Mouse (Mus musculus) embryo, embryonic 10 days (tissue): Measurements from ENCODE around the gene Cdk2ap1.
"Not testable (repeated sequence)": the region's sequence is repeated elsewhere in the genome, so short reads cannot be mapped to it uniquely, and the experiment has no call there.

Experiments
- DNase-seq: peaks from one replicate; pipeline ENCODE4 v3.0.0-alpha.2; 2015; ENCODE audit warnings: low spot score

The Cdk2ap1 gene

DNA sequence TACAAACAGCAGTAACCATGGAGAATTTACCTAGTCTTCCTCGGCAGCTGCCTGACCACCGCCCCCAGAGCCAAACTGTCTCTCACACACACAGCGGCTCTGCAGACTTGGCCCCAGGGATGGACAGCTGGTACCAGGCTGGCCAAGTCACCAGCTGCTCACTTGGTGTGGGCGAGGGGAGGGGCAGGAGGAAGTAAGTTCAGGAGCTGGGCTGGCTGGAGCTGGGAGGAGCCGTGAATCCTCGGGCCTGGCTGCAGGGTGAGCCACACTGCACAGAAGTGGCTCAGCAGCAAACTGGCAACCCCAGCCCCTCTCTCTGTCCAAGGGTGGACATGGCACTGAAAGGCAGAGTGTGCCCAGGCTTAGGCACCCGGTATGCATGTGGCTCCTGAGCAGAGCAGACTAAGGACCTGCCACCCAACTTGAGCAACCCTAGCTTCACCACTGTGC lies 11.7 kb downstream of the Cdk2ap1 start:
- DNase-seq, result peak; percentile 65

DNA sequence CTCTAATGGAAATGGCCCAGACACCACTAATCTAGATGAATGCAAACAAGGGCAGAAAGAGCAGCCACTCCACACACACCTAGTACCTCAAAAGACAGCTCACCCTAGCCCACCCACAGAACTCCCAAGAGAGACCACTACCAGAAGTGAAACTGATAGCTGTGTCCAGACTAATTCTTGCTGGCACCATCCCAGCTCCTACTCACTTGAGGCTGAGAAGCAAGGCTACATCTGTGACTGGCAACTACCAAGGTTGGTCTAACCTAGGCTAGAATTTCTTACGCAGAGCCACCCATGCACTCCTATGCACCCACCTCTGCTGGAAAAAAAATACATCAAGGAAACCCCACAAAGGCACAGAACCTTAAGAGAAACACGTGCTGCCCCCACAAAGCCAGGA lies 12.5 kb downstream of the Cdk2ap1 start:
- DNase-seq, result no peak

DNA sequence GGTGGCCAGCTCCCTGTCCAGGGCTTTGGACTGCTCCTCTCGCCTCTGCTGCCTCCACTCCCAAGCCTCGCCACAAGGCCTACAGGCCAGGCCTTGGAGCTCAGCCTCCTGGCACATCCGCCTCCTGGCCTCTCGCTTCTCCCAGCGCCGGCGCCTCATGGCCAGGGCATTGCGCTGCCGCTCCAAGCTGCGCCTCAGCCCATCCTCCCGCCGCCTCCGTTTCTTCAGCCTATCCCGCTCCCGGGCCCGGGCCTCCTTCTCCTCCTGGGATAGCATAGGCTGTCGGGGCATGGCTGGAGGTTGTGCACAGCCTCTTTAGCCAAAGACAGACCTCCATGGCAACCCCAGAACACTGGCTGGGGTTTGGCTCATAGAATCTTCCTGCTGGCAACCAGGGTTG lies 13.7 kb downstream of the Cdk2ap1 start:
- peak; percentile 3 for DNase-seq

DNA sequence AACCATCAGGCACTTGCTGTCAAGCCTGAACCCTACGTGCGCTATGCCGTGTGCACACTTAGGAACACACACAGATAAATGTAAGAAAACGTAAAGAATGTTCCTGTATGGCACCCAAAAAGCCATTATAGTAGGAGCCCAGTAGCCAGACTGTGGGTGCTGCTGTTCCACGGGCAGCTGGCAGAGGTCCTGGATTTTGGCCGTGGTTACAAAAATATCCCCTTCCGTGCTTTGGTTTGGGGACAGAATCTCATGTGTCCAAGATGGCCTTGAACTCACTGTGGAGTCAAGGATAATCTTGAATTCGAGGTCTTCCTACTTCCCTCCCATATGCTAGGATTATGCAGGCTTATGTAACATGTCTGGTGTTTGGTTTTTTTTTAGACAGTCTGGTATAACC lies 20.0 kb downstream of the Cdk2ap1 start:
- peak; percentile 3 for DNase-seq

DNA sequence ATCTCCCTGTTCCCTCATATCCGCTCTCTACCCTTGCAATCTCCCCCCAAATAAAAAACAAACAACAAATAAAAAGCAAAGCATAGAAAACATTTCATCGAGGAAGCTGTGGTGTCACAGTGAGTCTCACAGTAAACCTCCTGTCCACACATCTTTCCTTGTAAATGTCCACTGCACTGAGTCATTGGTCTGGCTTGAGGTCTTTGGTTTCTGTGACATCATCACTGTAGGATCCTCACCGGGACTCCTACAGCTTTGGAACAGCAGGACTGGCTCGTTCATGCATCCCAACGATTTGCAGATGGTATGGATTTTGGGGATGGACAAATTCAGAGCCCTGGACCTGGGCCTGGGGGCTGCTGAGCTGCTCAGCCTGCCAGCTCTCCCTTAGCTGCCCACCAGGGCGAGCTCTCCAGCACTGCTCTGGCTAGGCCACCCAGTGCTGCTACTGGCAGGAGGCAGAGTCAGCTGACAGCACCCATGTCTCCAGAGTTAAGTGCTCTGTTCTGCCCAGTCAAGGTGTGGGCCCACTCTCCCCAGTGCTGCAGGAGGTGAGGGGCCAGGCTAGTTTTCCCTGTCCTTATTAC lies 21.0 kb downstream of the Cdk2ap1 start:
- DNase-seq, result peak; percentile 8

DNA sequence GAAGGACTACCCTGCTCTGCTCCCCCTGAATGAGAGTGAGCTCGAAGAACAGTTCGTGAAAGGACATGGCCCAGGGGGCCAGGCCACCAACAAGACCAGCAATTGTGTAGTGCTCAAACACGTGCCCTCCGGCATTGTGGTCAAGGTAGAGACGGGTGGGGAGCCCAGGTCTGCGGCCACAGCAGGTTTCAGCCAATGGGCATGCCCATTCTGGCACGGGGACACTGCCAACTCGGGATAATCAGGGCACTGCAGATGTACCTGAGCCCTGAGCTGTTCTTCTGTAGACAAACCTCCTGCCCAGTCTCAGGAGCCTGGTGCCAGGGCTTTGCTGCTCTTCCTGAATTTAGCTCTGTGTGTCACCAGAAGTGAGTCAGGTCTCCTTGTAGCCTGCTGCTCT lies 24.1 kb downstream of the Cdk2ap1 start:
- DNase-seq, result no peak

DNA sequence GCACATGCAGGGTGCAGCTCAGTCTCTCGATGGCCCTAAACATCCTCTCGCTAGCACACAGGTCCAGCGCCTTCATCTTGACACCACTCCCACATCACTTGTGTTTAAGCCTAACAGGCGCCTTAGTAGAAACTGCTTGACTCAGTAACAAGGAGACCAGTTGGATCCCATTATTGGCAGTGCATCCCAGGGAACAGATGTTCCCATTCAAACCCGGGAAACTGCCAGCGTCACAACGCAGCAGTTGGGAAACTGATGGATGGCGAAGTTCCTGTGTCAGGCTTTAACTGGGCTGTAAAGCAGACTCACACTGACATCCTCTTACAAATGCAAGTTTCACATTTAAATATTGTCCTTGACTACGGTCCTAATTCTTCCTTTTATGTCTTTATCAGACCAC lies 25.0 kb downstream of the Cdk2ap1 start:
- peak; percentile 45 for DNase-seq

DNA sequence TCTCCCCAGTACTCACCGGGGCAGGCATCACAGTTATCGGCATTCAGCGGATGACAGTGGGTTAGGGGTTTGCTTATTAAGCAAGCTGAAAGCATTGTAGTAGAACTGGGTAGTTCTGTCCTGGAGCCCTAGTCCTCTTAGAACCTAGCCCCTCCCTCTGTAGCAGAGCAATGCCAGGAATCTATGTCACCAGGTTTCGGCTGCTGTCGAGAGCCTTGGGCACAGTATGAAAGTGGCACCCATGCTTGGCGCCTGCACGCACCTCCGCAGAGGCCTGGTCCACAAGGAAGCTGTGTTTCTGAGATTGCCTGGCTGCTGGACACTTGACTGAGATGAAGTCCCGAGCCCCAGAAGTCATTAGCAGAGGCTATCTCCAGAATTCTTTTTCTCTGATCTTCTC lies 25.8 kb downstream of the Cdk2ap1 start:
- peak; percentile 3 for DNase-seq

DNA sequence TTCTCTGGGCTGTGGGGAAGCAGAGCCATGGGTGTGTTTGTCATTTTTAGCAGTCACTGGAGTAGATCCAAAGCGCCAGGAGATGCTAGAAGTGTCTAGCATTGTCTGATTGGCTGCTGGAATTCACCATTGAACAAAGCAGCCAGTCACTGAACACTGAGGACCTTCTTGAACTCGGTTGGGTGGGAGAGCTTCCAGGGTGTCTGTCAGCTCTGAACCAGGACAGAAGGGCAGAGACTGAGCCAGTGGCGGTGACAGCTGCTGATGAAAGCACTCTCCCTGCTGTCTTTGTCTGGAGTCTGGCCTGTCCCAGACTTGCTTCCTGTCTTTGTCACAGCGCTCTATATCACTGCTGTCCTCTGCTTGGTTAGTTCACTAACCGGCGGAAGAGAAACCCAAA lies 28.5 kb downstream of the Cdk2ap1 start:
- peak; percentile 74 for DNase-seq

DNA sequence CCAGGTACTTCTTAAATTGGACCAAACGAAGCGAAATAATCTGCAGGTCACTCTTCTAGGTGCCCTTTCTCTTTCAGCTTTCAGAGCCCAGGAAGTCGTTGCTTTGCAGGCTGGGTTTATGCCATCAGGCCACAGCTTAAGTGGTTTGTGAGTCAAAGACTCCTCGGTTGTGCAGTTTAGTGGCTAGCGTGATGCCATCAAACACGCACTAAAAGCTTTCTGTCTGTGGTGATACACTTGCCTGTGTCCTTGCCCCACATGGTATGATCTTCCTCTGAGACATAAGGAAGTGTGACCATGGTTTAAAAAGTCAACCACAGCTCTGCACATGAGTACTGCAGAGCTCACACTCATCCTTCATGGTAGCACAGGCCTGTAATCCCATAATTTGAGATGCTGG lies 32.8 kb downstream of the Cdk2ap1 start:
- no peak for DNase-seq

DNA sequence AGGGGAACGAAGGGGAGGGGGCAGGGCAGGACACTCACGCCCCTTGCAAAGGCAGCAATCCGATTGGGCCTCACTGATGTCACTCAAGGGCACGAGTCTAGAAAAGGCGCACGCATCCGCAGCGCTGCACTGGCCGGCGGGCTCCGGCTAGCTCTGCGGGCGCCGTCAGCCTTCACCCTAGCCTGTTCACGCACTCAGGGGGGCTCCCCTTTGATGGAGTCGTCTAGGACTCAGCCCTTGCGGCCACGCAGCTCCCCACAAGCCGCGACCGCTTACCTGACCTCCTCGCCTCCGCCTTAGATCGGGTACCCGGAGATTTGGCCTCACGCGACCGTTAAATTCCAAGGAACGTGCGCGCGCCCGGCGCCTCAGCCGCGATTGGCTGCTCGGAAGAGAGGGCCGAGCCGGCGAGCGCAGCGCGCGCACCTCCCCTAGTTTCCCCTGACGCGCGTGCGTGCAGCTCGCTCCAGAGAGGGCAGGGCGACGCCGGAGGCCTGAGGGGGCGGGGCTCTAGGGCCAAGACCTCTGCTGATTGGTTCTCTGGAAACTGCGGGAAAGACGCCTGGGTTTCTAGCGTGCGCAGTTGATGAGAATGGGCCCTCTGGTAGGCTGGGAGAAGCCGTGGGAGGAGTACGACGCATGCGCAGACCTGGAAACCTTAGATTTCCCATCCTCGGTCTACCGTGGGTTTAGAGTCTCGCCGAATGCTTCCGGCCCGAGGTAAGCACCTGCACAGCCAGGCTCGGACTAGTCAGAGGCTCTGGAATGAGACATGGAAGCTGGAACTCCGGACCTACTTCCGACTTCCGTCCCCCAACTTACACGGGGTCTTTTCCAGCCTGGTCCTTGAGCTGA lies 35.1 kb downstream of the Cdk2ap1 start, which contains the start of the genes Mphosph9 and 2810006K23Rik:
Gene Mphosph9, minus strand, starts transcription at position 463 of the 855 bp plus-strand sequence.
Gene 2810006K23Rik, plus strand, starts transcription at position 580 of the 855 bp plus-strand sequence.
- peak; percentile 100 for DNase-seq

DNA sequence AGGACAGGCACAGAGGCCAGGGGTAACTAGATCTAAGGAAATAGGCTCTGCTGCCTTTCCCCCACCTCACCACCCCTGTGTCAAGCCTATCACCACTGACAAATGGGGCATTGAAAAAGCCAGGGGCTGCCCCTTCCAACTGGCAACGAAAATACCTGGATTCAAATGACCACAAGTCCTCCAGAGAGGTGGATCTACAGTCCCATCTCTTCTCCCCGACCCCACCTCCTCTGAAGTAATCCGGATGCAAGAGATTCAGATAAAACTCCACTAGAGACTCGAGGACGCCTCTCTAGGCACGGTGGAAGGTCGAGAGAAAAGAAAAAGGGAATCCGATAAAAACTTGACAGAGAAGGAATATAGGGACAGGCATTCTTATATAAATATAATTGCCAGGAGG lies 36.1 kb downstream of the Cdk2ap1 start:
- no peak for DNase-seq

DNA sequence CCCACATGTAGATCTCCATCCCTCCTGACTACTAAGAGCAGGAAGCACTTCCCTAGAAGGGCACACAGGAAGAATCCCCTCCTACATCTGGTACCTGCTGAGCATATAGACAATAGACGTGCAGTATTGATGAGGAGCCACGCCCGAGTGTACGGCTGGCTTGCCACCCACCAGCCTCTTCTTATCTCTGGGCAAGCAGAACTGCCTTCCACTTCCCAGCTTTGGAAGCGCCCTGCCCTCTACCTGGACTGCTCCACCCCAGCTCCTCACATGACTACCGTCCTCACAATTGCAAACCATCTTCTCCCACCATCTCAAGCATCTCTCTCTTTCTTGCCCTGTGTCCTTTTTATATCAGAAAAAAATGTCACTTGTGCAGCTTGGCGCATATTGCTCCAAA lies 45.2 kb downstream of the Cdk2ap1 start:
- no peak for DNase-seq

DNA sequence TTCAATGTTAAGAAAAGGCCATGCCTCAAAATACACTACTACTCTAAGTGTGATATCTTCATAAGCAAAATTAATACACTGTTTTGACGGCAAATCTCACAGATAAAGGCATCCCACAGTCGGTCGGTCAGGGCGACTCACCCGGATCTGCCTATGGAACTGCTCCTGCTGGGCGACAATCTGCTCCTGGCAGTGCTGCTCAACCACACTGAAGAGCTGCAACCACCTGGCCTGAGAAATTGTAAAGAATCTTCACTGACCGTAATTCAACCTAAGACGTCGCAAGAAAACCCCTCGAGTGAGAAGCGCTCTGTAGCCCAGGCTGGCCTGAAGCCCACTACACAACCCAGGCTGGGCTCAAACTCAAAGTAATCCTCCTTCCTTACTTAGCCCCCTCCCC lies 46.9 kb downstream of the Cdk2ap1 start:
- no peak for DNase-seq

DNA sequence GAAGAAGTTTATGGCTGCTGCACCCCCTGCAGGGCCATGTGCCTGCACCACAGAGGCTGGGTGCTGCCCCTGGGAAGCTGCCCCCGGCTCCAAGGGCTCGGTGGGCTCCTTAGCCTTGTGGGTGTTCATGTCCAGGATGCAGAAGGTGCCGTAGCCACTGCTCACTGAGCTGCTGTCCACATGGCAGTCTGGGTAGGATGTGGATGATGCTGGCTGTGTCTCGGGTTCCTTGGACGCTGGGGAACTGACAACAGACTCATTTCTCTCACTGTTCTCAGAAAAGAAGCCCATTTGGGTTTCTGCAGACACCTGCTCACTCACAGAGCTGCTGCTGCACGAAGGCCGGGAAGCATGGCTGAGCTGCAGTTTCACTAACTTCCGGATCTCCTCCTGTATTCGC lies 47.4 kb downstream of the Cdk2ap1 start:
- no peak for DNase-seq

DNA sequence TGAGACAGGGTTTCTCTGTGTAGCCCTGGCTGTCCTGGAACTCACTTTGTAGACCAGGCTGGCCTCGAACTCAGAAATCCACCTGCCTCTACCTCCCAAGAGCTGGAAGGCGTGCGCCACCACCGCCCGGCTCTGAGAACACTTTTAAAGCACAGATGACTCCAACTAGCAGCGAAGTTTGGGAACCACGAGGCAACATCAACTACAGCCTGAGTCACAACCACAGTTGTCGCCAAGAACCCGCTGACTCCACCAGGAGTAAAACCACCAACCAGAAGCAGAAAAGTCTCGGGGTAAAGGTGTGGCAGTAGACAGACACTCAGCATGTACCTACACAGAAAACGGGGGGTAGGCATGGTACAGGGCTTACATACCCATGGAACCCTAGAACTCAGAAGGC lies 52.8 kb downstream of the Cdk2ap1 start:
- no peak for DNase-seq

DNA sequence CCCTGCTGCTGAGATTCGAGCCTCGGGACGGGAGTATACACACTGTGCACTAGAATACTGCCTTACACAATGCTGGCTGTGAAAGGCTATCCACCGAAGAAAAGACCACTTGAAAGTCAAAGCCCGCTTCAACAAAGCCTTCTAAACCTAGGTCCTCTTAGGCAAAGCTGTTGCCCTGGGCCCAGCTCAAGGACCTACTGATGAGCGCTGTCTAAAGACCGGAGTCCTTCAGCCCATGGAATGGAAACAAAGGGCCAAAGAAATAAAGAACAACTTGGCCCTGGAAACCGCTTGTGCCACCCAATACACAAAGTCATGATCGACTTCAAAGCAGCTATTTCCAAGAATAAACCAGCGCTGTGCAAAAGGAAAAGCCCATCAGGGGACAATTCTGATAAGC lies 53.7 kb downstream of the Cdk2ap1 start:
- no peak for DNase-seq

DNA sequence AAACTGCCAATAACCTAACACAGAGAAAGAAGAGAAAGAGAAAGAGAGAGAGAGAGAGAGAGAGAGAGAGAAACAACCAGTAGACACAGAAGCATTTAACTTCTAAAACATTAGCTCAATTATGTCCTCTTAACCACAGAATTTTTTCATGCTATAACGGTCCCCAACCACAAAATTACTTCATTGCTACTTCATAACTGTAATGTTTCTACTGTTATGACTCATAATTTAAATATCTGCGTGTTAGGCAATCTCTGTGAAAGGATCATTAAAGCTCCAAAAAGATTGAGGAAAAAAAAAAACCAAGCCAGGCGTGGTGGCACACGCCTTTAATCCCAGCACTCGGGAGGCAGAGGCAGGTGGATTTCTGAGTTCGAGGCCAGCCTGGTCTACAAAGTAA lies 60.0 kb downstream of the Cdk2ap1 start:
- not testable (repeated sequence) for DNase-seq

DNA sequence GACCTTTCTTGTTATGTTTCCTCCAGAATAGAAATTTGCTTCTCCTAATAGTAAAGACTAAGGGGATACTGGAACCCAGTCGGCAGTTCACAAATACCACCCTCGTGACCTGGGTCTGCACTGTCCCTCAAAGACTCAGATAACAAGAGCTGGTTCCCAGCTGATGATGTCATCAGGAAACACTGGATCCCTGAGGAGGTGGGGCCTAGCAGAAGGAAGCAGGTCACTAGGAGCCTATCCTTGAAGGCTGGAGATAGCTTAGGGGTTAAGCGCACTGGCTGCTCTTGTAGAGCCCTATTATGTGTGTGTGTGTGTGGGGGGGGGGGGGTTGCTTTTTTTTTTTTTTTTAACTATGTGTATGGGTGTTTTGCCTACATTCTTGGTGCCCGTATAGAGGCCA lies 62.8 kb downstream of the Cdk2ap1 start:
- peak; percentile 29 for DNase-seq

DNA sequence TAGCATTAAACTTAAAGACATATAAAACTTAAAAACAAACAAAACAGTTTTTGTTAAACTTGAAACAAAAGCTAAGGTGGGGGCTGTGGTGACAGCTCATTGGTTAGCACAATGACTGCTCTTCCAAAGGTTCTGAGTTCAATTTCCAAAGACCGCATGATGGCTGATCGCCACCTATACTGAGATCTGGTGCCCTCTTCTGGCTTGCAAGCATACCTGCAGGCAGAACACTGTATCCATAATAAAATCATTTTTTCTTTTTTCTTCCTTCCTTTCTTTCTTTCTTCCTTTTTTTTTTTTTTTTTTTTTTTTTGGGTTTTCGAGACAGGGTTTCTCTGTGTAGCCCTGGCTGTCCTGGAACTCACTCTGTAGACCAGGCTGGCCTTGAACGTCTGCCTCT lies 63.6 kb downstream of the Cdk2ap1 start:
- DNase-seq, result peak; percentile 50

DNA sequence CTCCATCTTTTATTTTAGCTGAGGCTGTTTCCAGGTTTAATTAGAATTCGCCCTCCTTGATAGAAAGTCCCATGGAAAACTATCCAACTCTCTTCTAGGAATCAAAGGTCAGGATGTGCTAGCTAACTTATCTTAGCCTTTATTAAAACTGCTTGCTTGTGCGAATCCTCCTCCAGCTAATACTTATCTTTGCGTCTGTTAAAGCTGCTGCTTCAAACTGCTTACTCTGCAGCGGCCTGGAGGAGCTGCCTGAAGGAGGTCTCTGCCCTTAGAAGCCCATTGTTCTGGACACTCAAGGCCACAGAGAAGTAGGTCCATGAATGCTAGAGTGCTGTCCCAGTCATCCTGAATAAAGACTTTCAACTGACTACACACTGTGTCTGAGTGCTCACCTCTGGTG lies 66.4 kb downstream of the Cdk2ap1 start:
- no peak for DNase-seq
